Mouse (Mus musculus) kidney, adult 18-20 months (tissue): ENCODE data around the gene Naa80.
A peak's percentile ranks its signal among the peaks of the same experiment; 100 is the strongest.
"Not testable (repeated sequence)": the region's sequence is repeated elsewhere in the genome, so short reads cannot be mapped to it uniquely, and the experiment has no call there.

ENCODE experiments used
- DNase-seq: peaks from one replicate; pipeline ENCODE4 v3.0.0; 2021

Naa80 gene

GRCm38 (mm10) chr9:107551117-107551889 lies 27.4 kb upstream of the Naa80 start, which contains the start of gene Rassf1:
TSS of gene Rassf1 (plus strand) at chr9:107551555.
- peak; percentile 82 for DNase-seq

GRCm38 (mm10) chr9:107551890-107552355 lies 26.8 kb upstream of the Naa80 start:
- DNase-seq: no peak

- no peak for DNase-seq
These were observed 25.8 kb upstream of the Naa80 start for GRCm38 (mm10) chr9:107552690-107553393.

GRCm38 (mm10) chr9:107553541-107554318 lies 25.0 kb upstream of the Naa80 start:
- DNase-seq: no peak

- DNase-seq: peak; percentile 94
These were observed 24.3 kb upstream of the Naa80 start for GRCm38 (mm10) chr9:107554319-107554825.

GRCm38 (mm10) chr9:107555031-107555457 lies 23.6 kb upstream of the Naa80 start:
- DNase-seq: peak; percentile 67

- no peak for DNase-seq
These were observed 23.0 kb upstream of the Naa80 start for GRCm38 (mm10) chr9:107555701-107556100.

- no peak for DNase-seq
These were observed 22.3 kb upstream of the Naa80 start for GRCm38 (mm10) chr9:107556346-107556745.

GRCm38 (mm10) chr9:107563029-107563581 lies 15.6 kb upstream of the Naa80 start, which contains the start of gene Tusc2:
TSS of gene Tusc2 (plus strand) at chr9:107563255.
- DNase-seq: peak; percentile 94

GRCm38 (mm10) chr9:107565556-107565955 lies 13.1 kb upstream of the Naa80 start:
- not testable (repeated sequence) for DNase-seq

- peak; percentile 95 for DNase-seq
These were observed 12.5 kb upstream of the Naa80 start for GRCm38 (mm10) chr9:107566041-107566709.

- peak; percentile 65 for DNase-seq
These were observed 11.8 kb upstream of the Naa80 start for GRCm38 (mm10) chr9:107566855-107567254.

- peak; percentile 85 for DNase-seq
These were observed 10.9 kb upstream of the Naa80 start, which contains the start of gene Hyal2 for GRCm38 (mm10) chr9:107567702-107568319. TSS of gene Hyal2 (plus strand) at chr9:107567945.

- peak; percentile 92 for DNase-seq
These were observed 10.1 kb upstream of the Naa80 start for GRCm38 (mm10) chr9:107568331-107569261.

GRCm38 (mm10) chr9:107569270-107569669 lies 9.4 kb upstream of the Naa80 start:
- DNase-seq: no peak

- DNase-seq: peak; percentile 33
These were observed 8.7 kb upstream of the Naa80 start for GRCm38 (mm10) chr9:107570016-107570415.

GRCm38 (mm10) chr9:107570845-107571244 lies 7.8 kb upstream of the Naa80 start:
- no peak for DNase-seq

- DNase-seq: no peak
These were observed 7.0 kb upstream of the Naa80 start for GRCm38 (mm10) chr9:107571534-107572326.

- no peak for DNase-seq
These were observed 6.4 kb upstream of the Naa80 start for GRCm38 (mm10) chr9:107572327-107572662.
